Mouse (Mus musculus) thymus, postnatal 14 days (tissue): ENCODE results near the gene a.

Experiments used
- DNase-seq: peaks from one replicate; pipeline ENCODE4 v3.0.0; 2021

The a gene

GRCm38 (mm10) chr2:154785284-154785683 lies 5.9 kb upstream of the a start:
- DNase-seq: no peak

GRCm38 (mm10) chr2:154786187-154786586 lies 5.0 kb upstream of the a start:
- no peak for DNase-seq

GRCm38 (mm10) chr2:154786776-154787175 lies 4.4 kb upstream of the a start:
- DNase-seq: no peak

GRCm38 (mm10) chr2:154789381-154789780 lies 1.8 kb upstream of the a start:
- DNase-seq: no peak

- DNase-seq: peak; percentile 11
These were observed 1.1 kb upstream of the a start for GRCm38 (mm10) chr2:154789977-154790655.

GRCm38 (mm10) chr2:154791661-154792642 lies 750 bp downstream of the a start:
- DNase-seq: peak; percentile 86

- DNase-seq: no peak
These were observed 12.2 kb downstream of the a start for GRCm38 (mm10) chr2:154803372-154803771.

- no peak for DNase-seq
These were observed 12.6 kb downstream of the a start for GRCm38 (mm10) chr2:154803845-154804244.

GRCm38 (mm10) chr2:154807689-154808088 lies 16.5 kb downstream of the a start:
- DNase-seq: no peak

GRCm38 (mm10) chr2:154809107-154809762 lies 18.0 kb downstream of the a start:
- DNase-seq: no peak

GRCm38 (mm10) chr2:154810821-154811220 lies 19.6 kb downstream of the a start:
- DNase-seq: no peak

GRCm38 (mm10) chr2:154813426-154813825 lies 22.2 kb downstream of the a start:
- no peak for DNase-seq

GRCm38 (mm10) chr2:154817089-154817488 lies 25.9 kb downstream of the a start:
- DNase-seq: no peak

- DNase-seq: peak; percentile 37
These were observed 26.6 kb downstream of the a start for GRCm38 (mm10) chr2:154817788-154818187.

- no peak for DNase-seq
These were observed 27.4 kb downstream of the a start for GRCm38 (mm10) chr2:154818599-154818998.

GRCm38 (mm10) chr2:154820346-154820745 lies 29.1 kb downstream of the a start:
- DNase-seq: no peak

GRCm38 (mm10) chr2:154826054-154826538 lies 34.9 kb downstream of the a start:
- no peak for DNase-seq

- DNase-seq: no peak
These were observed 36.3 kb downstream of the a start for GRCm38 (mm10) chr2:154827521-154827920.

- DNase-seq: no peak
These were observed 41.3 kb downstream of the a start for GRCm38 (mm10) chr2:154832471-154832870.

- DNase-seq: no peak
These were observed 43.1 kb downstream of the a start for GRCm38 (mm10) chr2:154834149-154834865.

- no peak for DNase-seq
These were observed 45.3 kb downstream of the a start for GRCm38 (mm10) chr2:154836537-154836936.

- DNase-seq: no peak
These were observed 56.9 kb downstream of the a start for GRCm38 (mm10) chr2:154848086-154848485.

- DNase-seq: peak; percentile 66
These were observed 64.2 kb downstream of the a start for GRCm38 (mm10) chr2:154855383-154855782.
